Mouse (Mus musculus) testis, adult 2 months (tissue): Measurements from ENCODE around the gene Cpsf4l.

ENCODE experiments used
- CTCF ChIP-seq: fragments of 200-500 bp; IDR thresholded peaks from 2 replicates; pipeline ENCODE4 v1.5.1; 2012; ENCODE audit warnings: low read depth, mild to moderate bottlenecking, inconsistent platforms, low read length, moderate library complexity; ENCODE audit not compliant: control insufficient read depth, insufficient read depth, insufficient replicate concordance
- POLR2A ChIP-seq: fragments of 200-500 bp; IDR thresholded peaks from 2 replicates; pipeline ENCODE4 v1.6.1; 2012; ENCODE audit warnings: low read depth, mild to moderate bottlenecking, inconsistent platforms, low read length, moderate library complexity; ENCODE audit not compliant: control insufficient read depth

- TF ChIP-seq CTCF (no peak), POLR2A (no peak)
Observed at GRCm38 (mm10) chr11:113730879-113731278, 21.1 kb upstream of the Cpsf4l start.
